Mouse (Mus musculus) cerebellum, adult 18-20 months (tissue): ENCODE data around the gene Tmem120b.
A peak's percentile ranks its signal among the peaks of the same experiment; 100 is the strongest.

Source experiments
- DNase-seq, 2 experiments: peaks; one replicate each; pipeline ENCODE4 v3.0.0; 2021

The Tmem120b gene

GRCm38 (mm10) chr5:123130030-123130813, 62.0 kb downstream of the Tmem120b start:
- no peak for DNase-seq

GRCm38 (mm10) chr5:123130814-123131148, 62.6 kb downstream of the Tmem120b start:
- no peak for DNase-seq

GRCm38 (mm10) chr5:123132308-123133071, 64.3 kb downstream of the Tmem120b start, which contains the start of gene Rhof:
Gene Rhof, minus strand, starts transcription at chr5:123132692.
- DNase-seq: peak; percentile 83 to 91

GRCm38 (mm10) chr5:123133083-123133783, 65.0 kb downstream of the Tmem120b start:
- peak; percentile 83 to 90 for DNase-seq

GRCm38 (mm10) chr5:123133784-123134143, 65.5 kb downstream of the Tmem120b start:
- peak in 1 of 2 experiments; percentile 52 for DNase-seq

- DNase-seq: peak; percentile 69 to 73
Measured at GRCm38 (mm10) chr5:123134186-123134874, 66.1 kb downstream of the Tmem120b start.

- no peak for DNase-seq
Measured at GRCm38 (mm10) chr5:123134875-123135382, 66.7 kb downstream of the Tmem120b start.

GRCm38 (mm10) chr5:123135471-123136360, 67.5 kb downstream of the Tmem120b start:
- peak; percentile 67 to 68 for DNase-seq

GRCm38 (mm10) chr5:123136361-123137043, 68.3 kb downstream of the Tmem120b start:
- DNase-seq: peak; percentile 68

- peak; percentile 64 to 73 for DNase-seq
Measured at GRCm38 (mm10) chr5:123137044-123137909, 69.1 kb downstream of the Tmem120b start.

- no peak for DNase-seq
Measured at GRCm38 (mm10) chr5:123137910-123138229, 69.7 kb downstream of the Tmem120b start.

- DNase-seq: peak in 1 of 2 experiments; percentile 50
Measured at GRCm38 (mm10) chr5:123138230-123138911, 70.2 kb downstream of the Tmem120b start.

- peak; percentile 90 to 94 for DNase-seq
Measured at GRCm38 (mm10) chr5:123138953-123139721, 70.9 kb downstream of the Tmem120b start.

GRCm38 (mm10) chr5:123139722-123140627, 71.8 kb downstream of the Tmem120b start:
- DNase-seq: peak; percentile 33 to 57

GRCm38 (mm10) chr5:123140694-123141554, 72.7 kb downstream of the Tmem120b start:
- peak; percentile 95 for DNase-seq

- peak; percentile 66 to 70 for DNase-seq
Measured at GRCm38 (mm10) chr5:123141555-123142160, 73.4 kb downstream of the Tmem120b start.
